Mouse (Mus musculus) intestine, embryonic 14.5 days (tissue): Measurements from ENCODE around the gene Pard3. TPM values are rescaled to one million over a fixed set of nuclear protein-coding genes. Genes with fewer than 3 reads are reported as not detected.

Experiments
- ATAC-seq: fragments of 200-750 bp; cut with Nextera tagmentation; replicated peaks from 2 replicates; pipeline ENCODE4 v1.8.0; 2017; ENCODE audit warnings: low read depth, moderate number of reproducible peaks, moderate TSS enrichment, moderate library complexity; ENCODE audit not compliant: low FRiP score, low TSS enrichment
- DNase-seq: peaks from one replicate; pipeline ENCODE4 v3.0.0-alpha.2; 2018; ENCODE audit warnings: low spot score
- H3K27ac ChIP-seq: fragments of 300-500 bp; sonication (generic); 2 replicates; pipeline ENCODE4 v1.5.1; 2014; ENCODE audit warnings: low read depth, mild to moderate bottlenecking, control low read depth
- H3K27me3 ChIP-seq: fragments of 300-500 bp; sonication (generic); replicated peaks from 2 replicates; pipeline ENCODE4 v1.6.1; 2014; ENCODE audit warnings: low read length, control low read depth; ENCODE audit not compliant: control insufficient read depth, insufficient read depth
- H3K36me3 ChIP-seq: fragments of 300-500 bp; sonication (generic); 2 replicates; pipeline ENCODE4 v1.6.1; 2014; ENCODE audit warnings: low read length, control low read depth; ENCODE audit not compliant: control insufficient read depth, insufficient read depth
- H3K4me1 ChIP-seq: fragments of 300-500 bp; sonication (generic); replicated peaks from 2 replicates; pipeline ENCODE4 v1.6.1; 2014; ENCODE audit warnings: low read length, control low read depth, mixed read lengths; ENCODE audit not compliant: control insufficient read depth, insufficient read depth
- H3K4me2 ChIP-seq: fragments of 300-500 bp; sonication (generic); 2 replicates; pipeline ENCODE4 v1.6.1; 2014; ENCODE audit warnings: low read length
- H3K4me3 ChIP-seq: fragments of 300-500 bp; sonication (generic); 2 replicates; pipeline ENCODE4 v1.5.1; 2014; ENCODE audit warnings: low read depth, low read length, control low read depth, mixed read lengths
- H3K9ac ChIP-seq: fragments of 300-500 bp; sonication (generic); 2 replicates; pipeline ENCODE4 v1.6.1; 2014; ENCODE audit warnings: mild to moderate bottlenecking, low read length
- H3K9me3 ChIP-seq: fragments of 300-500 bp; sonication (generic); 2 replicates; pipeline ENCODE4 v1.6.1; 2016; ENCODE audit warnings: low read length, control low read depth; ENCODE audit not compliant: control insufficient read depth
- WGBS: fragments of 180-500 bp; shearing (Covaris S2); extraction: QIAGEN DNeasy Blood & Tissue Kit; methylation state at CpG from one replicate; pipeline ENCODE4 v1.1.7; 2014; 5-methylcytosine and 5-hydroxymethylcytosine counted together
- polyA plus RNA-seq: library from polyadenylated mRNA; unstranded; fragments of >200 nt; fragmentation: Nextera tagmentation; extraction: Ambion mirVana; gene quantifications from 2 replicates; pipeline ENCODE4 v1.2.1, GENCODE M21; 2014

Gene Pard3
- polyA plus RNA-seq, 1 experiment from 2014 or later = 36.6 TPM

GRCm38 (mm10) chr8:127058759-127059158, 4.9 kb upstream of the Pard3 start:
- Histone ChIP-seq H3K4me3 (no peak overlapping the region), H3K4me1 (peaks cover 10% of the 10 kb centered on the region), H3K4me2 (no peak overlapping the region), H3K36me3 (no peaks in the 10 kb centered on the region), H3K9ac (no peak overlapping the region), H3K9me3 (no peaks in the 10 kb centered on the region), H3K27me3 (no peaks in the 10 kb centered on the region), H3K27ac (no peak overlapping the region)
- 88% methylated on average over 2 of the region's 2 CpGs for WGBS
- ATAC-seq (no peak), DNase-seq (no peak)

GRCm38 (mm10) chr8:127059826-127060225, 3.9 kb upstream of the Pard3 start:
- ATAC-seq (no peak), DNase-seq (no peak)
- Histone ChIP-seq H3K4me3 (no peak overlapping the region), H3K9me3 (no peaks in the 10 kb centered on the region), H3K27ac (no peak overlapping the region), H3K9ac (no peak overlapping the region), H3K4me1 (peaks cover 10% of the 10 kb centered on the region), H3K27me3 (no peaks in the 10 kb centered on the region), H3K36me3 (no peaks in the 10 kb centered on the region), H3K4me2 (no peak overlapping the region)
- WGBS = 58% methylated on average over 2 of the region's 2 CpGs

- Histone ChIP-seq H3K9ac (peak overlapping the region; percentile 96), H3K9me3 (no peaks in the 10 kb centered on the region), H3K4me1 (peaks cover 33% of the 10 kb centered on the region), H3K4me2 (peak overlapping the region; percentile 75), H3K27me3 (no peaks in the 10 kb centered on the region), H3K36me3 (no peaks in the 10 kb centered on the region), H3K27ac (peak overlapping the region; percentile 99), H3K4me3 (peak overlapping the region; percentile 78)
- WGBS = under 1% methylated on average over 76 of the region's 80 CpGs
- no peak for DNase-seq
- peak; percentile 56 for ATAC-seq
Observed at GRCm38 (mm10) chr8:127064361-127065112, 844 bp downstream of the Pard3 start.

- Histone ChIP-seq H3K36me3 (no peaks in the 10 kb centered on the region), H3K9me3 (no peaks in the 10 kb centered on the region), H3K4me2 (peak overlapping the region; percentile 75), H3K4me3 (peak overlapping the region; percentile 78), H3K27ac (peak overlapping the region; percentile 99), H3K9ac (peak overlapping the region; percentile 96), H3K4me1 (peaks cover 39% of the 10 kb centered on the region), H3K27me3 (no peaks in the 10 kb centered on the region)
- WGBS = 2% methylated on average over 10 of the region's 10 CpGs
- ATAC-seq (no peak), DNase-seq (no peak)
Observed at GRCm38 (mm10) chr8:127065113-127065473, 1.4 kb downstream of the Pard3 start.

- H3K27me3 ChIP-seq = no peaks in the 10 kb centered on the region
- H3K27ac ChIP-seq = no peak overlapping the region
- H3K9me3 ChIP-seq = no peaks in the 10 kb centered on the region
- 43% methylated on average over 1 of the region's 1 CpGs for WGBS
- peak overlapping the region; percentile 75 for H3K4me2 ChIP-seq
- peak overlapping the region; percentile 78; the same call in 1 of the 2 replicates for H3K4me3 ChIP-seq
- H3K4me1 ChIP-seq = peaks cover 46% of the 10 kb centered on the region
- no peaks in the 10 kb centered on the region for H3K36me3 ChIP-seq
- DNase-seq = no peak
- no peak overlapping the region for H3K9ac ChIP-seq
- ATAC-seq = no peak
Observed at GRCm38 (mm10) chr8:127065791-127066190, 2.1 kb downstream of the Pard3 start.

GRCm38 (mm10) chr8:127066501-127066900, 2.8 kb downstream of the Pard3 start:
- no peak overlapping the region for H3K4me2 ChIP-seq
- no peak overlapping the region for H3K4me3 ChIP-seq
- no peak for ATAC-seq
- no peaks in the 10 kb centered on the region for H3K9me3 ChIP-seq
- no peaks in the 10 kb centered on the region for H3K27me3 ChIP-seq
- H3K9ac ChIP-seq = no peak overlapping the region
- no peaks in the 10 kb centered on the region for H3K36me3 ChIP-seq
- peaks cover 53% of the 10 kb centered on the region for H3K4me1 ChIP-seq
- no peak overlapping the region for H3K27ac ChIP-seq
- DNase-seq = no peak

GRCm38 (mm10) chr8:127068719-127069118, 5.0 kb downstream of the Pard3 start:
- H3K4me3 ChIP-seq = no peak overlapping the region
- no peak overlapping the region for H3K27ac ChIP-seq
- H3K9ac ChIP-seq = no peak overlapping the region
- H3K27me3 ChIP-seq = no peaks in the 10 kb centered on the region
- WGBS = 73% methylated on average over 3 of the region's 3 CpGs
- no peaks in the 10 kb centered on the region for H3K9me3 ChIP-seq
- H3K4me1 ChIP-seq = peaks cover 58% of the 10 kb centered on the region
- no peak for ATAC-seq
- no peaks in the 10 kb centered on the region for H3K36me3 ChIP-seq
- no peak overlapping the region for H3K4me2 ChIP-seq
- no peak for DNase-seq

GRCm38 (mm10) chr8:127070225-127070624, 6.5 kb downstream of the Pard3 start:
- no peak overlapping the region for H3K9ac ChIP-seq
- 45% methylated on average over 3 of the region's 3 CpGs for WGBS
- peaks cover 67% of the 10 kb centered on the region for H3K4me1 ChIP-seq
- no peak overlapping the region for H3K4me2 ChIP-seq
- no peaks in the 10 kb centered on the region for H3K36me3 ChIP-seq
- H3K27me3 ChIP-seq = no peaks in the 10 kb centered on the region
- DNase-seq (peak; percentile 59), ATAC-seq (peak; percentile 65; the same call in 1 of the 2 replicates)
- peak overlapping the region; percentile 36; the same call in 1 of the 2 replicates for H3K27ac ChIP-seq
- no peaks in the 10 kb centered on the region for H3K9me3 ChIP-seq
- H3K4me3 ChIP-seq = no peak overlapping the region

GRCm38 (mm10) chr8:127073052-127073618, 9.4 kb downstream of the Pard3 start:
- ATAC-seq = no peak
- H3K4me1 ChIP-seq = peaks cover 70% of the 10 kb centered on the region
- H3K27ac ChIP-seq = no peak overlapping the region

More at GRCm38 (mm10) chr8:127073052-127073618, 9.4 kb downstream of the Pard3 start:
- WGBS = 61% methylated on average over 5 of the region's 5 CpGs
- Histone ChIP-seq H3K27me3 (no peaks in the 10 kb centered on the region), H3K9me3 (no peaks in the 10 kb centered on the region), H3K4me3 (no peak overlapping the region), H3K36me3 (no peaks in the 10 kb centered on the region), H3K4me2 (no peak overlapping the region), H3K9ac (no peak overlapping the region)
- DNase-seq = no peak
